Mouse (Mus musculus) adipocyte (in vitro differentiated cells): ENCODE measurements at regions not wholly inside any gene's neighbourhood (a gene's known extent, or its start where the extent isn't known, plus 50 kb on each side); places are given as distances from the start of the nearest gene placed in this dataset.

ENCODE experiments used
- DNase-seq: peaks from one replicate; pipeline ENCODE4 v3.0.0-alpha.2; 2016; ENCODE audit warnings: low spot score

DNA sequence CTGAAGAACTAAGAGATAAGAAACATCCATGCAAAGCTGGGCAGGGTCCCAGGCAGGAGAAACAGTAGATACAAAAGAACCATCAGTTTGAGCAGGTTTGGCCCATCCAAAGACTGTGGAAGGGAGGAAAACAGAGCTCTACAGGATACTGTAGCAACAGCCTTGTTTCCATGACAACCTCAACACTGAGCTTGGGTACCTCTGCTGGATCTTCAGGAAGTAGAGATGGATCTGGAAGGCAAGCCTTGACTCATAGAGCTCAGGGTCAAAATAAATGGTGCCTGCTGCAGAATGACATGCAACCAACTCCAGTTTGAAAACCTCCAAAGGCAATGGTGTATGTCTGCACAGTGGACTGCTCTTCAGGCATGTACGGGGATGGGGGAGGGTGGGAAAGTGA, 173.0 kb upstream of the Tbx3 start:
- no peak for DNase-seq

- no peak for DNase-seq
Measured at GRCm38 (mm10) chr5:119498431-119498830, 172.0 kb upstream of the Tbx3 start.

GRCm38 (mm10) chr5:119507709-119508108, 162.8 kb upstream of the Tbx3 start:
- no peak for DNase-seq

GRCm38 (mm10) chr5:119518506-119519252, 151.8 kb upstream of the Tbx3 start:
- no peak for DNase-seq

- DNase-seq, result no peak
Measured at GRCm38 (mm10) chr5:119524171-119524570, 146.3 kb upstream of the Tbx3 start.

DNA sequence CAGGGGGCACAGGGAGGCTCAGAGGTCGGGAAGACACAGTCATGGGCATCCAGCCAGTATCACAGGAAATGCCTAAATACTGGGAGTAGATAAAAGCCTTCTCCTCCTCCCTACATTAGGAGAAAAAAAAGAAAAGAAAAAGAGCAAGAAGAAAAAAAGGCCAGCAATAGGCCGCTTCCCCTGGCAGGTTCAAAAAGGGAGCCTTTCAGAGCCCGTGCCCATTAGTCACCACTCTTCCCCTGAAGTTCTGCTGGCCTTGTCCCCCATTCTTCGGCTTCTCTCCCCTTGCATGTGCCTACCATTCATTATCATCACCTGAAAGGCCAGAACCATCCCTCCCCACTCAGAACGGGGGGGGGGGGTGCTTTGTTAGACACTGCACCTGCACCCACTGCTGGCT, 144.5 kb upstream of the Tbx3 start:
- no peak for DNase-seq

DNA sequence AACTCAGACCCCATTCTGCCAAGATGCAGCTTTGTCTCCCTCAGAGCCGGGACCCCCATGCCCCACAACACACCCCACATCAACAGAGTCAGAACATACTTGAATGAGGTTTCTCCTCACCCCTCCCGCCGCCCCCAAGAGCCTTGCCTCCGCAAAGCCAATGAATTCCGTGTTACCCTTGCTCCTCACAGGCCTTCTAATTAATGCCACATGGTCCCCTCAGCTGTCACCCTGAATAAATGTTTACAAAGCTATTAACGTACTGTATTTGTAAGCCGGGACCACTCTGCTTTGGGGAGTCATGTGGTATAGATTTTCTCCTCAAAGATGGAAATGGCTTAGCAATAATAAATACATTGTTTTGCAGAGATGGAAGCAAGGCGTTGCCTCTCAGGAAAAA, 140.5 kb upstream of the Tbx3 start:
- DNase-seq, result no peak

DNA sequence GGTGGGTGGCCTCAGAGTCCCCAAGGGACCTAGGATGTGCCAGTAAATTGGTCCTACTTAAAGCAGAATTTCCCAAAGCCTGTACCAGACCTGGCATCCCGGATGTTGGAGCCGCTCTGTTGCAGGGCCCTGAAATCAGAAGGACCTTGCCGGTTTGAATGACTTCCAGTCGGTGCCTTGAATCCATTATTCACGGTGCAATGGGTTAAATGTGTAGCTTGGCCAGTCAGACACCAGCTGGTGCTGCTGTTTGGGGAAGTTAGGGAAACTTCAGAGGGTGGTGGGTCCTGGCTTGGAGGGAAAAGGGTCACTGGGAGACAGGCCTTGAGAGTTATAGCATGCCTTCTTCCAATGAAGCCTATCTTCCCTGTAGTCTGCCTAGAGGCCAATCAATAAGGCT, 135.5 kb upstream of the Tbx3 start:
- no peak for DNase-seq

- DNase-seq, result no peak
Measured at GRCm38 (mm10) chr5:119542836-119543235, 127.6 kb upstream of the Tbx3 start.

- DNase-seq, result no peak
Measured at GRCm38 (mm10) chr5:119543716-119544115, 126.8 kb upstream of the Tbx3 start.

DNA sequence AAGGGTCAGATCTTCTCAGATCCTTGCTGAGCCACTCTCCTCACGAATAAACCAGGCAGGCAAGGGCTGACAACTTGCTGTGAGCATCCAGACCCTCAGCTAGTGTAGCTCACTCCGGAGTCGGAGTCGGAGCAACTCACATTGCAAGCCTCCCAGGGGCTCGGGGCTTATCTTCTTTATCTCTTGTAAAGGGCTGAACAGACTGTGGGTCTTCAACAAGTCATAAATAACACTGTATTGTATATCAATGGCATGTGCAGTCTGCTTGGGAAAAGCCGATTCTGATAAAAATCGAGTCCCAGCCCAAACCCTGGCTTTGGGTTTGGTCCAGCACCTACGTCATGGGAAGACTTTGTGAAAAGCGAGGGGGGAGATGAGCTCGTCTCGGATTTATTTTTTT, 125.8 kb upstream of the Tbx3 start:
- no peak for DNase-seq

- DNase-seq, result no peak
Measured at GRCm38 (mm10) chr5:119547070-119547469, 123.4 kb upstream of the Tbx3 start.

DNA sequence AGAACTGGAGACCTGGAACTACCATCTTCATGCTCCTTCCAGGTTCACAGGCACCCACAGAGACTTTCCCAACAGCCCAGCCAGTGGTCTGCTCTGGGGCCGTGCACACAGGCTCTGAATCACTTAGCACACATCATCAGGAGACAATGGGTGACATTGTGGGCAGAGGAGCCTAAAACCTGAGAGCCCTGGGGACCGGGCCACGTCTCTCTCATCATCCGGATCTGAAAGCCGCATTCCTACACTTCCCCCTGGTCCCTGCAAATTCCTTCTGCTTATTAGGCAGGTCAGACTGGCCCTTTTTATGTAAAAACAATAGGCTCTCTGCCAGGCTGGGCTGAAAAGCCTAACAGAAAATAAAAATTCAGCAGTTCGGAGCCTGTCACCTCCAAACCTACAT, 119.6 kb upstream of the Tbx3 start:
- no peak for DNase-seq

GRCm38 (mm10) chr5:119553469-119553868, 117.0 kb upstream of the Tbx3 start:
- no peak for DNase-seq

DNA sequence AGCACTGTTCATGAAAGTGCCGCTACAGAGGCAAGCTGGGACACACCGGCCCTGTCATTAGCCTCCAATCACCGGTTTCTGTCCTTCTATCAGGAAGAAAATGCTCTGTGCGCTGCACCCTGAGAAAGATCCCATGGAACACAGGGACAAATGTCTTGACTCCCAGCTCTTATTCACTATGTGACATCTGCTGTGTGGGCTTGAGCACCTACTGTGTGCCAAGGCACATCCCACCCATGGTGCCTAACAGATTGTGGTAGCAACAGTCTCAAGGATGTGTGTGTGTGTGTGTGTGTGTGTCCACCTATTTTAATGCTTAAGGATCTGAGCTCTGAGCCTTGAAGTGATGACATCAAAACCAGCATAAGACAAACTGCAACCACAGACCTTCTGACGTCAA, 113.4 kb upstream of the Tbx3 start:
- DNase-seq, result no peak

GRCm38 (mm10) chr5:119559696-119560095, 110.8 kb upstream of the Tbx3 start:
- no peak for DNase-seq

DNA sequence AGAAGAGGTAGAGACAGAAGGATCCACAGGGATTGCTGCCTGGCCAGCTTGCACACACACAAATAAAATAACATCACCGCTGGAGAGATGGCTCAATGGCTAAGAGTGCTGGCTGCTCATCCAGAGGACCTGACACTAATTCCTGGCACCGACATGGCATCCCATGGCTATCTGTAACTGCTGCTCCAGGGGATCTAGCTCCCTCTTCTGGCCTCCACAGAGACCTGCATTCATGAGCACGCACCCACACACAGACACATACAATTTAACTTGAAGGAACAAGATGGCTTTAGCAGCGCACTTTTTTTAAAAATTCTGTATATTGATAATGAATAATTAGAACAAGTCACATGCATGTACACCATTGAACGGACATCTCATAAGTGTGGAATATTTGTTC, 110.1 kb upstream of the Tbx3 start:
- DNase-seq, result no peak

DNA sequence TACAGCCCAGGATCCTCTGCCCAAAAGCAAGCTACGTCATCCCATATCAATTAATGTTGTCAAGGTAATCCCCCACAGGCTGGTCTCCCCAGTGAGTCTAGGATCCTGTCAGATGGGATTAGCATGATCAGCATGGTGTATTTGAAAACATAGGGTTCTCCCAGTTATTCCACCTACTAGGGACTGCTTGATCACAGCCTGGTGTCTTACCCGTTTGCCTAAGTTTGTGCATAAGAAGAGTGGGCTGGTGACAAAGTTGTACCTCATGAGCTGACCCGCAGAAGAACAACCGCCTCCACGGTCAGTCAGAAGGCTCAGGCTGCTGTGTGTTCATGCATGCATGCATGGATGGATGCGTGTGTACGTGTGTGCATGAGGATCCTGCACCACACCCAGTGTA, 108.9 kb upstream of the Tbx3 start:
- DNase-seq, result no peak

- DNase-seq, result no peak
Measured at GRCm38 (mm10) chr5:119563510-119564351, 106.7 kb upstream of the Tbx3 start.

GRCm38 (mm10) chr5:119567639-119568038, 102.8 kb upstream of the Tbx3 start:
- no peak for DNase-seq

DNA sequence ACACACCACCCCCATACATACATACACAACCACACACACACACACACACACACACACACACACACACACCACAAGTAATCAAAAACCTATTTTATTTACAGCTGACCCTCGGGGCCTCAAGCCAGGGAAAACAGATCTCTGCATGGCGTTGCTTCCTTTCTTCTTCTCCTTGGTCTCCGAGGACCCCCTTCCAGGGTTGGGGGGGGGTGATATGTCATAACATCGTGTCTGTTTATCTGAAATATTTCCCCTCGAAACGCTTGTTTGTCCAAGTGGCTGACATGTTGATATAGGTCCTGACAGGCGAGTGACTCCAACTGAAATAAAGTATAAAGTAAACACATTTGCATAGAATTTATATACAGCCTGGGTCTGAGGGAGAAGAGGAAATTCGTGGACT, 100.4 kb upstream of the Tbx3 start:
- no peak for DNase-seq

DNA sequence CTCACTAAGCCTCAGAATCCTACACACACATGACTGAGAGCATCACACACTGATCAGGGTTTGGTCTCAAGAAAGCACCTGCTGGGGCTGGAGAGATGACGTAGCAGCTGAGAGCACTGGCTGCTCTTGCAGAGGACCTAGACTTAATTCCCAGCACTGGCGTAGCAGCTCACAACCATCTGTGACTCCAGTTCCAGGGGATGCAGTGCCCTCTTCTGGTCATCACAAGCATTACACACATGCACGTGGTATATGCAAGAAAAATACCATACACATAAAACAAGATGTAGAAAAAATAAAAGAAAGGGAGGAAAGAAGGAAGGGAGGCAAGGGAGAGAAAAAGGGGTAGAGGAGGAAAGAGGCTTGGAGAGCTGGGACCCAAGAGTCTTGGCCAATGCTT, 98.8 kb upstream of the Tbx3 start:
- no peak for DNase-seq

DNA sequence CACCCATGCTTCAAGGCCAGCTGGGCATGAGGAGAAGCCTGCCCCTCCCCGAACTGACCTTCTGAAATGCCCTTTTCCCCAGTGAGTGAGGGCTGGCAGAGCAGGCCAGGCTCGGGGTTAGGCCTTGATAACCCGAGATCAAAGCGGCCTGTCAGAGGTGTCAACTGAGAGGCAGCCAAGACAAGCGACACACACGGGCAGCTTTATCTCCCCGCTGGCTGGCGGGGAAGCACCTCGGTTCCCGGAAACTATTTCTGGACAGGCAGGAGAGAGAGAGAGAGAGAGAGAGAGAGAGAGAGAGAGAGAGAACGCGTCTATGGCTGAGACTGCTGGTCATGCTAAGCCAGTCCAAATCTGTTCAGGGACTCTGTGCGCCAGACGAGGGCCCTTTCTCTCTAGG, 95.3 kb upstream of the Tbx3 start:
- DNase-seq, result no peak

DNA sequence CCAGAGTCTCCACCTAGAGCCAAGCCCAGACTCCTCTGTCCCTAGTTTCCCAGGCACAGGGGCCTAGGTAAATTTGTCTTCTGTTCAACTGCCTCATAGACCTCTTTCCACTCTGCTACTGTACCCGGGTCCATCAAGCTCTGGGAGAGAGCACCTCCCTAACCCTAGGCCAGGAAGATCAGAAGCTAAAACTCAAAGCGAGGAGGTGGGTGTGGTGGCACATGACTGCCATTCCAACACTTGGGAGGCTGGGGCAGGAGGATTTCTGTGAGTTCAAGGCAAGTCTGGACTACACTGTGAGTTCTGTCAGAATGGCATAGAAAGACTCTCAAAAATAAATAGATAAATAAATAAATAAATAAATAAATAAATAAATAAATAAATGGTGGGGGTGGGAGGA, 91.2 kb upstream of the Tbx3 start:
- no peak for DNase-seq
